Mouse (Mus musculus) myocyte (in vitro differentiated cells): ENCODE measurements around the gene Pikfyve.

Experiments used
- CEBPB ChIP-seq: IDR thresholded peaks from 2 replicates; pipeline ENCODE4 v1.6.1; 2011; ENCODE audit warnings: mild to moderate bottlenecking, moderate library complexity; ENCODE audit not compliant: poor library complexity, insufficient read depth, severe bottlenecking
- E2F4 ChIP-seq: IDR thresholded peaks from one replicate; pipeline ENCODE4 v1.6.1; 2011; ENCODE audit warnings: mild to moderate bottlenecking, control low read depth, moderate library complexity; ENCODE audit not compliant: insufficient read depth
- MAX ChIP-seq: IDR thresholded peaks from one replicate; pipeline ENCODE4 v1.6.1; 2011; ENCODE audit warnings: low read depth, mild to moderate bottlenecking, control low read depth
- MYOD1 ChIP-seq, 3 experiments: IDR thresholded peaks; one replicate each; pipeline ENCODE4 v1.6.1; 2011; ENCODE audit warnings: control low read depth in 2 of 3, low read depth in 2 of 3, mild to moderate bottlenecking in 2 of 3, moderate library complexity in 1 of 3; ENCODE audit not compliant: insufficient read length in 2 of 3, control insufficient read depth in 1 of 3
- MYOG ChIP-seq, 3 experiments: IDR thresholded peaks; one replicate each; pipeline ENCODE4 v1.6.1; 2011; ENCODE audit warnings: control low read depth in 2 of 3, low read depth in 2 of 3, mild to moderate bottlenecking in 2 of 3; ENCODE audit not compliant: insufficient read length in 2 of 3, control insufficient read depth in 1 of 3, insufficient read depth in 1 of 3
- POLR2A ChIP-seq: IDR thresholded peaks from one replicate; pipeline ENCODE4 v1.6.1; 2011; ENCODE audit warnings: low read depth, mild to moderate bottlenecking, control low read depth, moderate library complexity; ENCODE audit not compliant: insufficient read length
- POLR2AphosphoS2 ChIP-seq: IDR thresholded peaks from one replicate; pipeline ENCODE4 v1.6.1; 2011; ENCODE audit warnings: low read depth, control low read depth; ENCODE audit not compliant: insufficient read length
- TCF3 ChIP-seq: IDR thresholded peaks from one replicate; pipeline ENCODE4 v1.6.1; 2011; ENCODE audit warnings: low read depth, control low read depth; ENCODE audit not compliant: insufficient read length
- USF1 ChIP-seq: IDR thresholded peaks from one replicate; pipeline ENCODE4 v1.6.1; 2011; ENCODE audit warnings: low read depth, mild to moderate bottlenecking, control low read depth, moderate library complexity

DNA sequence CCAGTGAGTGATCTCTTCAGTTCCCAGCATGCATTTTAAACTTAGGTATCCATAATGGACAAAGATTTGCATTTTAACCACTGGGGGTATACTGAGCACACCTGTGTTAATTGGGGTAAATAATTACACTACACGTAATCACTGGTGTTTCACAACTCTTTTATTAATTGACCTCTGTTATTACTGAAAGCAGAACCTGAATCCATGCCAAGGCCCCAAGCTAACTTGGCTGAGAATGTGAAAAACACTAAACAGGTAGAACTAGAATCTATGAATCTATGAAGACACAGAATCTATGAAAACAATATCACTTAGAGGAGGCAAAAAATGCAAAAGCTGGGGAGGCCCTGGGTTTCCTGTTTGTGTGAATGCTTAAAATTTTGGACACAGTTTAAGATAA is 19.0 kb upstream of the Pikfyve start:
- no peak for TF ChIP-seq POLR2A
- no peak for TF ChIP-seq MYOD1 (IDR thresholded peaks at IDR 0.05; ENCODE audit: control insufficient read depth in 1 of 3, insufficient read length in 2 of 3, low read depth in 2 of 3)
- no peak for TF ChIP-seq MAX
- TF ChIP-seq USF1 = no peak
- no peak for TF ChIP-seq TCF3
- no peak for TF ChIP-seq CEBPB
- TF ChIP-seq POLR2AphosphoS2 = no peak
- TF ChIP-seq MYOG (IDR thresholded peaks at IDR 0.05; ENCODE audit: control insufficient read depth in 1 of 3, insufficient read depth in 1 of 3, insufficient read length in 2 of 3, low read depth in 2 of 3) = no peak
- TF ChIP-seq E2F4 = no peak
